Mouse (Mus musculus) layer of hippocampus, postnatal 14 days (tissue): ENCODE data around the gene Nabp1. TPM values are rescaled to one million over a fixed set of nuclear protein-coding genes. Genes with fewer than 3 reads are reported as not detected.

Experiments used
- total RNA-seq, 2 experiments: library from RNA; stranded (reverse); gene quantifications; 2 replicates each; pipeline ENCODE4 v1.2.3; 2021

Gene Nabp1
- total RNA-seq, 2 experiments from 2014 or later, result 17.4 to 24.5 TPM

Other genes with a start within 250 kb of the Nabp1 start
- 1 to 10 TPM; 6.3 to 8.1 TPM for gene Cavin2, start 189.3 kb downstream of the Nabp1 start, total RNA-seq